Mouse (Mus musculus) cerebellum, postnatal 14 days (tissue): Measurements from ENCODE around the gene Gpa33.
A peak's percentile ranks its signal among the peaks of the same experiment; 100 is the strongest.

Source experiments
- DNase-seq, 2 experiments: peaks; one replicate each; pipeline ENCODE4 v3.0.0; 2021; ENCODE audit warnings: mixed read lengths in 2 of 2

The Gpa33 gene

DNA sequence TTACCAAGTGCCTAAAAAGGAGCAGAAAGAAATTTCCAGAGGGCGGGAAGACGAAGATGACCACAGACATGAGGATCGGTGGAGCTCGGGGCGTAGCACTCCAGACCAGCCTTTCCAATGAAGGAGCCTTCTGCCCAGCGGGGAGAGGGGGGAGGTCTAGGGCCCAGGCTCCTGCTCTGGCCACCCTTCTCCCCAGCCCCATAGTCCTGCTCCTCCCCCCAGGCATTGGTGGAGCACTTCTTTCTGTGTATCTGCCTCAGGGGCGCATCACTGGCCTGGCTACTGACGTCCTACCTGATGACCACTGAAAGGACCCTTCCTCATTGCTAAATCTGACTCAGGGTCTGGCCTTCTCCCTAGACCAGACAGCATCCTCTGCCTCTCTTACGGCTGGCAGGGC is 35.1 kb downstream of the Gpa33 start:
- DNase-seq, result no peak

DNA sequence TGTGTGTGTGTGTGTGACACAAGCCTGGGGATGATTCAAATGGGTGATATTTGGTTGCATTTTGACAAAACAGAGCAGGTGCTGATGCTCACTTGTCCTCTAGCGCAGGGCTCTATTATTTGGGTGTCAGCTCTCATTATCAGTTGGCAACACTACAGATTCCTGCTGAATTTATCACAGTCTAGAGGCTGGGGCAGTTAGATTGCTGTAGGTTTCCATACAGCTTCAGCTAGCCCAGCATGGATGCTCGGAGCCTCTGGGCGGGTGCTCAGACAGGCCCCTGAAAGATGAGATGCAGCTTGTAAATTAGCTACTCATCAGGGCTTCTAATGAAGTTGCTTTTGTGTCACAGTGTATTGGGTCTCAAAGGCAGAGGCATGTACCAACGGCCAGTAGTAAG is 37.4 kb downstream of the Gpa33 start:
- no peak for DNase-seq

DNA sequence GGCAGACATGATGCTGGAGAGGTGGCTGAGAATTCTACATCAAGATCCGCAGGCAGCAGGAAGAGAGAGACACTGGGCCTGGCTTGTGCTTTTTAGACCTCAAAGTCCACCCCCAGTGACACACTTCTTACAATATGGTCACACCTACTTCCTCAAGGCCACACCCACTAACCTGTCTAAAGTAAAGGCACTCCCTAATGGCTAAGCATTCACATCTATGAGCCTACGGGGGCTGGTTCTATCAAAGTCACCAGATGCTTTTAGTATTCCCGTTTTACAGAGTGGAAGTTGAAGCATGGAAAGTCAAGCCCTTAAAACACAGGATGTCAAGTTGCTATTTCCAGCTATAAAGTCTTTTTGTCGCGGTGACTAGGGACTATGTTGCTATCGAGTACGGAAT is 38.0 kb downstream of the Gpa33 start:
- DNase-seq, result no peak

DNA sequence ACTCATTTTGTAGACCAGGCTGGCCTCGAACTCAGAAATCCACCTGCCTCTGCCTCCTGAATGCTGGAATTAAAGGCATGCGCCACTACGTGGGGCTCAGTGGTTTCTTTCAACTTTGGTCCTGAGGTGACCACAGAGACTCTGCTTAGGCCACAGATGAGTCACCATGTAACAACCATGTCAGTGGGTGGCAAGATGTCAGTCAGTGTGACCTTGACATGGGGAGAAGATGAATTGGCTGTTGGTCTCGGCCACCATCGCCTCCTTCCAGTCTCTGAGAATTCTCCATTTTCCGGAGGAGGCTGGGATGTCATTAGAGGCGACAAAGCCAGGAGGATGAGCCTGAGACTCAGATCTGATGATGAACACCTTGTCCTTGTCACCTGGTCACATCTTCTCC is 39.7 kb downstream of the Gpa33 start:
- no peak for DNase-seq

DNA sequence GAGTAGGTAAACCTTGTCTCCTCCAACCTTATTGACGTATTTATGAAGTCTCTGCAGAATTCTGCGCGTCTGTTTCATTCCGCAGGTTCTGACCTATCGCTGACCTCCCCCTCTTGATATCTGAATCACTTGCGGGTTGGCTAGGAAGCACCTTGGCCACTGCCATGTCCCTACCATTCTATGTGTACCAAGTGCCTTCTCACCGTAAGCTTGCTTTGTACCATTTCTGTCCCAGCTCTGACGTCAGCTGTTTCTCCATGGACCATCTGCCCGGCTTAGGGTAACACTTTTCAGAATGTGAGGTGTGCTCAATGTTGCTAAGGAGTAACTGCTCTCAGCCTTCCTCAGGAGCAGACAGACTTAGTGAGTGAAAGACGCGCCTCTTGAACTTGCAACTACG is 40.8 kb downstream of the Gpa33 start:
- no peak for DNase-seq

DNA sequence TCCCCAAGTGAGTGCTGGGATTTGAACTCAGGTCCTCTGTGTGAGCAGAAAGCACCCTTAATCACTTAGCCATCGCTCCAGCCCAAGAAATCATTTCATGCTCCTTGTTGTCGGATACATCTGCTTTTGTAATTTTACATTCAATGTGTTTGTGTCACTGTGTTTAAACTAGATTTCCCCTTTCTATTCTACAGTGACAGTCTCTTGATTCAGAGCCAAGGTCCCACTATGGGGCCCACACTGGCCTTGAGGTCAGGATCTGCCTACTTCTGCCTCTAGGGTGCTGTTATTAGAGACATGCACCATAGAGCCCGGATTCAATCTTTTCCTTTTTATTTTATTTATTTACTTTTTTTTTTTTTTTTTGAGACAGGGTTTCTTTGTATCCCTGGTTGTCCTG is 43.0 kb downstream of the Gpa33 start:
- no peak for DNase-seq

DNA sequence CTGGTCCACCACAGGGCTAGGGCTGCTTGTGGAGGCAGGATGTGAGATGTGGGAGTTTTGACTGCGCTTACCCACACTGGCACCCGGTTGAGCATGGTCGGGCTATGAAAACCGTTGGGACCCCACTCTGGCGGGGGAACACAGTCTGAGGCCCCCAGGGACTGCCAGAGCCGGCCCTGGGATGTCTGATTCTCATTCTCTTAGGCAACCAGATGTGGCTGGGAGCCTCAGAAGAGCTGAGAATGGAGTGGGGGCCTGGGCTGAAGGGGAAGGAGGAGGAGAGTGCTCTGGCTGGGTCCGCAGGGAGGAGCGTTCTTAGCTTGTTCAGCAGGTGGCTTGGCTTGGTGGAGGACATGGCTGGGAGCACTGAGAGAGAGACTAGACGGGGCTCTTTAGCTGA is 43.6 kb downstream of the Gpa33 start:
- DNase-seq, result no peak

DNA sequence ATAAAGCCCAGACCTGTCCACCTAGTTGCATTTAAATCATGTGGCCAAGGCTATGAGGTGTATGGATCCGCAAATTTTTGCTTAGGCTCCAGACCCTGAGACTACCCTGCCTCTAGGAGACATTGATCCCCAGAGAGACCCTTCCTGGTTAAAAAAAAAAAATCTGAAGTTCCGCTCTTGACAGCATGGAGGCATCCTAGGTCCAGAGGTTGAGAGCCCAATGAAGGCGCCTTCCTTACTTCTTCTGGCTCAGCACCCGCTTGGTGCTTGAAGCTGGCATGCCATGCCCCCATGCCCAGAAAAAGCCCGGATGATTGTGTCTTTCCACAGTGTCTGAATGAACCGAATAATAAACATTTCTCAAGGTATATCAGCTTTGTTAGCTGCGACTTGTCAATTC is 51.5 kb downstream of the Gpa33 start:
- no peak for DNase-seq

DNA sequence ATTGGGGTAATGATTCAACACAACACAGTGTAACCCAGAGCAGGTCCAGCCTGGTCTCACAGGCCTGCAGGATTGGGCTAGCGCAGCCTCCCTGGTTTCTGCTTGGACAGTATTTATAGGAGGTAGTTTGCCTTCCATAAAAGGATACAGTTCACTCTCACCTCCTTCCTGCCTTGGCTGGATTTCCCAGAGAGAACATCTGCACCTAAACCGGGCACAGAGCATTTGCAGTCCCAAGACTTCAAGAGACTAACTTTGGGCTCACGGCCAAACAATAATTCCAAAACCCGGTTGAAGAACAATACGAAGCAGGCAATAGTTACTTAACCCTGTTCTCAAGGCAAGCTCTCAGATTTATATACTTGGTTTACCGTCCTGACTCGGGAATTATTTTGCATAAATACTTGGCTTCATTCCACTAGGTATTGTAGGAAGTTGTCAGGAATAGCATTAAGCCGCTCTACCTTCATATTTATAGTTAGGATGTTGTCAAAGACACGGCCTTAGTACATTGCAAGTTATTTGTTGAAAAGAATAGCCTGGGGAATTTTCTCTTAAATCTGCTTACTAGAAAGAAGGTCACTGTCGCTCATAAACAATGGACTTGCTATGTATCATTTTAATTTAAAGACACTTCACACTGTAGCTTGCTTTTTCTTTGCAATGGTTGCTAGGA is 53.1 kb downstream of the Gpa33 start:
- DNase-seq, result no peak

DNA sequence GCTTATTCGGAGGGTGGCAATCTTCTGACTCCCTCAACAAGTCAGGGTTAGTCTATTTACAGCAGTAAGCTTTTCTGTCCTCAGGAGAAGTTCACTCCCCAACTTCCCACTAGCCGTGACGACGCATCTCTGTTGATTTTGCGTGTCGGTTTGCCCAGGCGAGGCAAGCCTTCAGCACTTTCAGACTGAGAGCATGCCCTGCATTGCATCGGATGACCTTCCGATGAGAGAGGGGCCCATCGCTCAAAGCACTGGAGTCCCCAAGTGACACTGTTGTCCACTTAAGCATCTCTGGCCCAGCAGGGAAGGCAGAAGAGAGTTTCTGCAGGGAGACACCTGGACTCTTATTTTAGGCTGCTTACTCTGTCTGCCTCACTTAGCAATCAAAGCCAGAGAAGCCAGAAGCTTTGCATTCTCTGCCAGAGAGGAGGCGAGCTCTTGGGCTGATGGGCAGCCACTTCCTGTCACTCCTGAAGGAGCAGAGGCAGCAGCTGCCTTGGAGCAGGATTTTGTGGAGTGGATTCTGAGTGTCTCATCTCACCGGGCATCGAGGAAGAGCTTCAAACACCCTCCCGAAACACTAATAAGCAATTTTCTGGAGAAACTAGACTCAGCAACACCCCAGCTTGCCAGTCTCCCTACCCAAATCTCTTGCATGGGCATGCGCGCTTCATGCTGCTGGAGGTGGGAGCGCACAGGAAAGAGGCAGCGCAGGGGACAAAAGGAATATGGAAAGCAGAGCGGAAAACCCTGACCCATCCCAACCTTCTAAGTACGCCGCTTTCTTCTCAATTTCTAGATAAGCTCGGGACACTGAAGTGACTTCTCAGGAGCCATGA is 54.6 kb downstream of the Gpa33 start:
- no peak for DNase-seq

DNA sequence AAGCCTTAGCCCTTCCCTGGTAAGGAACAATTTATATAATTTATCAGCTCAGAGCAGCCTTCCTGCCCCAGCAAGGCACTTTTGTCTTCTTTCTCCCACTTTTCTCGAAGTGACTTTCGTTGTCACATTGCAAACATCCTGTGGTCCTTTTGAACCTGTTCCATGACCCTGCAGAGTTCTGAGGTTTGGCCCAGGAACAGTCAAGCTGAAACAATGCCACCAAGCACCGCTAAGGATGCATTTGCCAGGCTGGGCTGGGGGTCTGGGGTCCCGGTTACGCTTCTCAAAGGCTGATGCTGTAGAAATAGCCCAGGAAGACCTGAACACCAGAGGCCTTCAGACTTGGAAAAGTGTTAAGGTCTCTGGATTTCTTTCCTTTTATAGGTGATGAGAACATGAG is 55.3 kb downstream of the Gpa33 start:
- no peak for DNase-seq

DNA sequence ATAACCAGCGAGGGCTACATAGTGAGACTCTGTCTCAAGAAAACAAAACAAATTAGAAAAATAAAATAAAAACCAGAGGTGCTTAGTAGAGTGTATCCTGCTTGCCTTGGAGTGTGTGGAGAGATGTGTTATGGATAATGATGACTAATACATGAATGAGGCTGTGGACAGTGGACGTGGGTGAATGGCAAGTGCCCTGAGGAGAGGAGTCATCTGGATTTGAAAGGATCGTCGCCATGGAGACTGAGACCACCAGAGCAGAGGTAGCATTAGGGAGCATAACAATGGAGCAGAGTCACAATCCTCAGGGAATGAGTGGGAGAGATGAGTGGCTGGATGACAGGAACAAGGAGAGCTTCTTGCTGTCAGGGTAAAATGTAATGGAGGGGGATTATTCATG is 59.8 kb downstream of the Gpa33 start:
- no peak for DNase-seq

DNA sequence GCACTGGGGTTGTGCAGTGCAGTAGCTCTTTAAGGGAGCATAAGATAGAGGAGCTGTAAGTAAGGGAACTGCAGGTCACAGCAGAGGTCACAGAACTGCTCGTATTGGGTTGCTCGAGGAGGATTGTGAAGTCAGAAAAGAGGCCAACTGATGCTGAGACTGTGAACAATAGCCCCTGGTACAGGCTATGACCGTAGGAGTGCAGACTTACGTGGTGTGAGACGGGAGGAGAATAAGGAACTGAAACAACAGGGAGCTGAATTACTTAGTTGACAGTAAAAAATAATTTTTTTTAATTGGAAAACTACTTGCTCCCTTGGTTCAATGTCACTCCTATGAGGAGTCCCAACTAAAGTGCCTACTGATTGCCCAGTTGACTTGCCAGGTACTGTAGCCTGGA is 74.1 kb downstream of the Gpa33 start:
- no peak for DNase-seq

DNA sequence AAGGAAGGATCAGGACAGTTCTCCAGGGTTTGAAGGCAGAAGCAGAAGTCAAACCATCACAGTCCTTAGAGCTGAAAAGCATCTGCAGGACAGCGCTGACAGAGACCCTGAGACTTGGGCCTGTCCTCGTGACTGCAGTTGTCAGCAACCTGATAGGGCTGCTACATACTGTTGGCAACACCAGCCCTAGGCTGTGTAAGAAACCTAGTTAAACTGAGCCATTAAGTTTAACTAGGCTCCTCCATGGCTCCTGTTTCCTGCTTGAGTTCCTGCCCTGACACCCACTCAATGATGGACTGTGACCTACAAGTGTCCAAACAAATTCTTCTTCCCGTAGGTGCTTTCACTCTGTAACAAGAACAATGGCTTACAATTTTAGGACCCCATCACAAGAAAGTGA is 75.1 kb downstream of the Gpa33 start:
- no peak for DNase-seq

DNA sequence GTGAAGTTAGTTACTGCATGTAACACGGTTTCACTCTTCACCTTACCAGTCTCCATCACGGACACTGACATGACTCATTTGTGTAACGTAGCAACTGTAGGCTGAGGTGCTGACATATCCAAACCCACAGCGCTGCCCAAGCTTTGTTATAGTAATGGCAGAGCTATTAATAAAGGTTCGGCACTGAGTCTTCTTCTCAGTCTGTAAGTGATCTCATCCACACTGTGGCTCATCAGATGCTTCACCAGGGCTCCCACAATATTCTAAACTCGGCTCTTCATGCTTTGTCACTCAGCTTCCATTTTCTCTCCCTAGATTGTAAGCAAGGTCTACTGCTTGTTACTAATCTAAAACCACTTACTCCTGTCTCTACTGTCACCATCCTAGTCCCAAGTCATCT is 79.3 kb downstream of the Gpa33 start:
- DNase-seq, result no peak

DNA sequence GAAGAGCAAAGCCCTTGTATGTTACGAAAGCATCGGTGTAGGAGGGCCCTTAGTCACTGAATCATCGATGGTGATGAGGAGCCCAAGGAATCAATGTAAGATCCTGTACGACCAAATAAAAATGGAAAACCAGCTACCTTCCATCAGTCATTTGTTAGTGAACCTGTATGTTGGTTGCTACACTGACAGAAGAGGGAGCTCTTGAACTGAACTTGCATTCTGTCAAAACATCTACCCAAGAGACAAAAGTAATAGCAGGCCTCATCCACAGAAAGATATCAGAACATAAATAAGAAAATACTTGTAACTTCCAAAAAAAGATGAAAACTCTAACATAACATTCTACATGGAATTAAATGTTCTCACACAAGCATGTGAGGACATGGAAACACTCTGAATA is 84.1 kb downstream of the Gpa33 start:
- peak in 1 of 2 experiments; percentile 4 for DNase-seq
